Mouse (Mus musculus) limb, embryonic 11.5 days (tissue): ENCODE data around the gene D6Ertd527e. TPM values are rescaled to one million over a fixed set of nuclear protein-coding genes. Genes with fewer than 3 reads are reported as not detected.

Experiments
- ATAC-seq: fragments of 200-750 bp; cut with Nextera tagmentation; 2 replicates; pipeline ENCODE4 v1.8.0; 2017; ENCODE audit warnings: low read depth; ENCODE audit not compliant: insufficient number of reproducible peaks, low FRiP score, low TSS enrichment
- DNase-seq: peaks from one replicate; pipeline ENCODE4 v3.0.0-alpha.2; 2015; ENCODE audit warnings: low spot score
- H3K27ac ChIP-seq: fragments of 300-500 bp; sonication (generic); replicated peaks from 2 replicates; pipeline ENCODE4 v1.5.1; 2014; ENCODE audit warnings: low read depth, mild to moderate bottlenecking, low read length
- H3K27me3 ChIP-seq: fragments of 300-500 bp; sonication (generic); 2 replicates; pipeline ENCODE4 v1.6.1; 2014; ENCODE audit warnings: mild to moderate bottlenecking, low read length, mixed read lengths; ENCODE audit not compliant: control insufficient read depth, insufficient read depth
- H3K36me3 ChIP-seq: fragments of 300-500 bp; sonication (generic); 2 replicates; pipeline ENCODE4 v1.6.1; 2014; ENCODE audit warnings: mild to moderate bottlenecking, low read length, moderate library complexity, mixed read lengths; ENCODE audit not compliant: control insufficient read depth, insufficient read depth
- H3K4me1 ChIP-seq: fragments of 300-500 bp; sonication (generic); 2 replicates; pipeline ENCODE4 v1.6.1; 2014; ENCODE audit warnings: low read length, mixed read lengths; ENCODE audit not compliant: control insufficient read depth, insufficient read depth
- H3K4me2 ChIP-seq: fragments of 300-500 bp; sonication (generic); 2 replicates; pipeline ENCODE4 v1.6.1; 2014; ENCODE audit warnings: low read depth, mild to moderate bottlenecking, moderate library complexity; ENCODE audit not compliant: severe bottlenecking
- H3K4me3 ChIP-seq: fragments of 300-500 bp; sonication (generic); 2 replicates; pipeline ENCODE4 v1.5.1; 2014; ENCODE audit warnings: low read depth, low read length
- H3K9ac ChIP-seq: fragments of 300-500 bp; sonication (generic); 2 replicates; pipeline ENCODE4 v1.6.1; 2014; ENCODE audit warnings: mild to moderate bottlenecking, low read length
- H3K9me3 ChIP-seq: fragments of 300-500 bp; sonication (generic); 2 replicates; pipeline ENCODE4 v1.6.1; 2016; ENCODE audit warnings: low read length; ENCODE audit not compliant: control insufficient read depth
- WGBS: fragments of 180-500 bp; shearing (Covaris S2); extraction: QIAGEN DNeasy Blood & Tissue Kit; methylation state at CpG from one replicate; pipeline ENCODE4 v1.1.7; 2014; 5-methylcytosine and 5-hydroxymethylcytosine counted together
- polyA plus RNA-seq: library from polyadenylated mRNA; unstranded; fragments of >200 nt; fragmentation: Nextera tagmentation; extraction: Ambion mirVana; gene quantifications from 2 replicates; pipeline ENCODE4 v1.2.1, GENCODE M21; 2014

The D6Ertd527e gene
- polyA plus RNA-seq: 0.35 and 0.53 TPM in 2 replicates

GRCm38 (mm10) chr6:87104123-87104796 lies at the start of gene D6Ertd527e:
D6Ertd527e (plus strand) TSS chr6:87104746.
- no peak within 1 kb of the TSS for H3K4me2 ChIP-seq
- H3K27ac ChIP-seq: no peak within 1 kb of the TSS
- H3K9me3 ChIP-seq: no peaks in the 10 kb centered on the region
- H3K36me3 ChIP-seq: no peaks in the 10 kb centered on the region
- H3K4me1 ChIP-seq: peaks cover 14% of the 10 kb centered on the region
- 81% methylated on average over 11 of the region's 11 CpGs for WGBS
- H3K27me3 ChIP-seq: no peaks in the 10 kb centered on the region
- ATAC-seq (no peak), DNase-seq (no peak)
- H3K4me3 ChIP-seq: no peak within 1 kb of the TSS
- no peak within 1 kb of the TSS for H3K9ac ChIP-seq

GRCm38 (mm10) chr6:87059754-87060153 lies 44.8 kb upstream of the D6Ertd527e start:
- no peak for ATAC-seq
- H3K27me3 ChIP-seq: no peaks in the 10 kb centered on the region
- no peaks in the 10 kb centered on the region for H3K9me3 ChIP-seq
- H3K27ac ChIP-seq: no peak overlapping the region
- H3K4me1 ChIP-seq: no peaks in the 10 kb centered on the region
- no peak overlapping the region for H3K4me3 ChIP-seq
- DNase-seq: no peak
- H3K36me3 ChIP-seq: peaks cover 12% of the 10 kb centered on the region
- no peak overlapping the region for H3K4me2 ChIP-seq
- H3K9ac ChIP-seq: no peak overlapping the region
- WGBS: 92% methylated on average over 1 of the region's 1 CpGs

- Histone ChIP-seq H3K36me3 (peaks cover 10% of the 10 kb centered on the region), H3K4me1 (no peaks in the 10 kb centered on the region), H3K27ac (no peak overlapping the region), H3K4me3 (no peak overlapping the region), H3K9ac (no peak overlapping the region), H3K4me2 (no peak overlapping the region), H3K9me3 (no peaks in the 10 kb centered on the region), H3K27me3 (no peaks in the 10 kb centered on the region)
- DNase-seq (no peak), ATAC-seq (no peak)
- WGBS: 94% methylated on average over 4 of the region's 4 CpGs
These were observed 41.0 kb upstream of the D6Ertd527e start for GRCm38 (mm10) chr6:87063586-87063985.

- Histone ChIP-seq H3K4me2 (no peak overlapping the region), H3K27me3 (no peaks in the 10 kb centered on the region), H3K4me3 (no peak overlapping the region), H3K9me3 (no peaks in the 10 kb centered on the region), H3K27ac (no peak overlapping the region), H3K4me1 (no peaks in the 10 kb centered on the region), H3K9ac (no peak overlapping the region), H3K36me3 (peaks cover 14% of the 10 kb centered on the region)
- ATAC-seq (no peak), DNase-seq (no peak)
- 92% methylated on average over 2 of the region's 2 CpGs for WGBS
These were observed 36.3 kb upstream of the D6Ertd527e start for GRCm38 (mm10) chr6:87068209-87068608.

GRCm38 (mm10) chr6:87069195-87069900 lies 35.2 kb upstream of the D6Ertd527e start:
- Histone ChIP-seq H3K27ac (no peak overlapping the region), H3K4me3 (no peak overlapping the region), H3K9ac (no peak overlapping the region), H3K36me3 (peaks cover 11% of the 10 kb centered on the region), H3K27me3 (no peaks in the 10 kb centered on the region), H3K9me3 (no peaks in the 10 kb centered on the region), H3K4me2 (no peak overlapping the region), H3K4me1 (no peaks in the 10 kb centered on the region)
- WGBS: 95% methylated on average over 7 of the region's 7 CpGs
- DNase-seq (no peak), ATAC-seq (no peak)

GRCm38 (mm10) chr6:87070641-87071040 lies 33.9 kb upstream of the D6Ertd527e start:
- Histone ChIP-seq H3K36me3 (peaks cover 11% of the 10 kb centered on the region), H3K27ac (no peak overlapping the region), H3K4me2 (no peak overlapping the region), H3K27me3 (no peaks in the 10 kb centered on the region), H3K9ac (no peak overlapping the region), H3K4me1 (no peaks in the 10 kb centered on the region), H3K4me3 (no peak overlapping the region), H3K9me3 (no peaks in the 10 kb centered on the region)
- no peak for ATAC-seq
- 93% methylated on average over 4 of the region's 4 CpGs for WGBS
- no peak for DNase-seq

- H3K4me3 ChIP-seq: no peak overlapping the region
These were observed 31.8 kb upstream of the D6Ertd527e start for GRCm38 (mm10) chr6:87072759-87073158.

GRCm38 (mm10) chr6:87075092-87075685 lies 29.4 kb upstream of the D6Ertd527e start:
- ATAC-seq: no peak

More at GRCm38 (mm10) chr6:87072759-87073158, 31.8 kb upstream of the D6Ertd527e start:
- H3K4me1 ChIP-seq: no peaks in the 10 kb centered on the region
- H3K4me2 ChIP-seq: no peak overlapping the region
- no peaks in the 10 kb centered on the region for H3K9me3 ChIP-seq
- no peak overlapping the region for H3K27ac ChIP-seq
- H3K27me3 ChIP-seq: no peaks in the 10 kb centered on the region
- WGBS: 75% methylated on average over 4 of the region's 4 CpGs
- ATAC-seq: no peak
- H3K9ac ChIP-seq: no peak overlapping the region
- no peak for DNase-seq
- H3K36me3 ChIP-seq: peaks cover 9% of the 10 kb centered on the region

More at GRCm38 (mm10) chr6:87075092-87075685, 29.4 kb upstream of the D6Ertd527e start:
- Histone ChIP-seq H3K27ac (no peak overlapping the region), H3K9ac (no peak overlapping the region), H3K4me1 (no peaks in the 10 kb centered on the region), H3K36me3 (peaks cover 11% of the 10 kb centered on the region), H3K27me3 (no peaks in the 10 kb centered on the region), H3K4me2 (no peak overlapping the region), H3K9me3 (no peaks in the 10 kb centered on the region), H3K4me3 (no peak overlapping the region)
- DNase-seq: no peak
- WGBS: 79% methylated on average over 3 of the region's 3 CpGs
